ENCODE assay signal across 8 mouse cellular contexts in the genomic region with DNA sequence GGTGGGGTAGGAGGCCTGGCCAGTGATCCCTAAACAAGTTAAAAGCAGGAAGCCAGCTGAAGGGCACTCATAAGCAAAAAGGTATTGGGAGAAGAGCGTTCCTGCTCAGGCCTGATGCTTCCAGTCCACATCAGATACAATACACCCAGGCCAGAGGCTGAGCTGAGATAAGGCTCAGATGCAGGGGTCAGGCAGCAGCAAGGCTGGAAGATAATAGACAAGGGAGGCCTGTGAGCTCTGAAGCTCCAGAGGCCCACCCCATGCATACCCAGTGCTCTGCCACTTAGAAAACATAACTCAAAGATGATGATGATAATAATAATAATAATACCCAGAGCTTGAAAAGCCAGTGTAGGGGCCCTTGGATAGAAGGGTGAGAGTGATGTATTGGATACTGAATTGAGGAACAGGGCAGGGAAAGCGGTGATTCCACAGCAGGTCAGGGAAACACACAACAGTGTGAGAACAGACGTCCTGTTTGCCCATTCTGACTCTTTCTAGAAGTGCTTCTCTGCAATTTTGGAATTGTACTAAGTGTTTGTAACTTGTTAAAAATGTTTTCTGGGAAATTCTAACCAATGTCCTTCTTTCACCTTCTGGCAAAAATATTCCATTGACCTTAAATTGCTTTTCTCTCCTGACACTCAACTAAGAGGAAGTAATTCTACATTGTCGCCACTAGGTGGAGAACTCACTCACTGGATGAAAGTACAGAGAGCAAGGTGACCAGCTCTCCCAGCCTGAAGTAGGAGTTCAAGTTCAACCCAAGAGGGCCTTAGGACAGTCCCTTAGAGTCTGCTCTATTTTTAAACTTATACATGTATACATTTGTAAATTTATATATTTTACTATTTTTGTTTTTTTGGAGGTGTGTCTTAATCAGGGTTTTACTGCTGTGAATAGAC. TPM values are rescaled to one million over a fixed set of nuclear protein-coding genes. Genes with fewer than 3 reads are reported as not detected.
DNase-seq lines count a peak whose midpoint lies in the region; ATAC-seq lines count a peak whose summit lies in the region.

No protein-coding gene starts in this region.

- no peaks in the 10 kb centered on the region for H3K4me1 ChIP-seq in forebrain, embryonic 10.5 days
- H3K4me1 ChIP-seq in forebrain, embryonic 12.5 days, result no peaks in the 10 kb centered on the region

- H3K9ac ChIP-seq in forebrain, embryonic 12.5 days, result no peak overlapping the region

- no peak for ATAC-seq in forebrain, embryonic 12.5 days (ENCODE audit: low FRiP score)
- ATAC-seq in erythroid progenitor cell, adult 5-6 weeks (replicated peaks; ENCODE audit: low FRiP score, poor library complexity, severe bottlenecking), result peak; percentile 97

- H3K4me2 ChIP-seq in forebrain, embryonic 12.5 days, result no peak overlapping the region

- peak overlapping the region; percentile 25; the same call in 1 of the 2 replicates for H3K27ac ChIP-seq in forebrain, embryonic 10.5 days
- no peak overlapping the region for H3K27ac ChIP-seq in forebrain, embryonic 12.5 days

- no peaks in the 10 kb centered on the region; the same call in 1 of the 2 replicates for H3K9me3 ChIP-seq in forebrain, embryonic 10.5 days
- no peaks in the 10 kb centered on the region for H3K9me3 ChIP-seq in forebrain, embryonic 12.5 days

- no peaks in the 10 kb centered on the region for H3K27me3 ChIP-seq in forebrain, embryonic 10.5 days (ENCODE audit: poor library complexity, severe bottlenecking)
- H3K27me3 ChIP-seq in forebrain, embryonic 12.5 days, result no peaks in the 10 kb centered on the region

- WGBS in forebrain, embryonic 10.5 days, result 73% methylated on average over 4 of the region's 4 CpGs
- 69% methylated on average over 4 of the region's 4 CpGs for WGBS in forebrain, embryonic 12.5 days

- no peak for DNase-seq in forebrain, embryonic 10.5 days (ENCODE audit: extremely low spot score, low spot score)
- DNase-seq in right cerebral cortex, adult 18-20 months, result peak; percentile 15
- no peak for DNase-seq in right cerebral cortex, postnatal 10 days (ENCODE audit: low spot score in 2 of 2)
- DNase-seq in lung, postnatal 14 days, result peak; percentile 24
- DNase-seq in Muller cell, postnatal 12 days (ENCODE audit: inconsistent ontology term), result no peak
- DNase-seq in testis, postnatal 10 days (ENCODE audit: low spot score), result no peak

- no peaks in the 10 kb centered on the region for H3K36me3 ChIP-seq in forebrain, embryonic 10.5 days (replicated peaks)
- H3K36me3 ChIP-seq in forebrain, embryonic 12.5 days (replicated peaks), result no peaks in the 10 kb centered on the region

- H3K4me3 ChIP-seq in forebrain, embryonic 10.5 days, result no peak overlapping the region
- H3K4me3 ChIP-seq in forebrain, embryonic 12.5 days (replicated peaks), result no peak overlapping the region

RNA-seq across cellular contexts. Expression of a gene that starts 14.2 kb away (rescaled TPM):
- 2.5 and 3.2 TPM in 2 replicates for polyA plus RNA-seq in forebrain, embryonic 10.5 days (2016; fragmentation: Nextera tagmentation; extraction: Ambion mirVana)
- 0.88 and 1.00 TPM in 2 replicates for polyA plus RNA-seq in forebrain, embryonic 12.5 days (2016; fragmentation: Nextera tagmentation; extraction: Ambion mirVana)
- total RNA-seq in erythroid progenitor cell, adult 5-6 weeks (2015; ENCODE audit: low replicate concordance), result 32.4 and 58.3 TPM in 2 replicates
- total RNA-seq in erythroid progenitor cell, adult 5-6 weeks (2017; ENCODE audit: low replicate concordance), result 11.4 and 18.4 TPM in 2 replicates

RNA-seq across cellular contexts. Expression of a gene that starts 33.0 kb away (rescaled TPM):
- 0.84 TPM in 2 replicates for polyA plus RNA-seq in forebrain, embryonic 10.5 days (2016; fragmentation: Nextera tagmentation; extraction: Ambion mirVana)
- polyA plus RNA-seq in forebrain, embryonic 12.5 days (2016; fragmentation: Nextera tagmentation; extraction: Ambion mirVana), result 1.6 and 2.0 TPM in 2 replicates
- total RNA-seq in erythroid progenitor cell, adult 5-6 weeks (2015; ENCODE audit: low replicate concordance), result not detected in 2 replicates
- total RNA-seq in erythroid progenitor cell, adult 5-6 weeks (2017; ENCODE audit: low replicate concordance), result 0.08 TPM in 1 of 2 replicates, not detected in the other

RNA-seq across cellular contexts. Expression of a gene that starts 48.3 kb away (rescaled TPM):
- polyA plus RNA-seq in forebrain, embryonic 10.5 days (2016; fragmentation: Nextera tagmentation; extraction: Ambion mirVana), result 4.6 and 6.6 TPM in 2 replicates
- polyA plus RNA-seq in forebrain, embryonic 12.5 days (2016; fragmentation: Nextera tagmentation; extraction: Ambion mirVana), result 7.7 and 9.2 TPM in 2 replicates
- total RNA-seq in erythroid progenitor cell, adult 5-6 weeks (2015; ENCODE audit: low replicate concordance), result 172 and 177 TPM in 2 replicates
- 129 and 134 TPM in 2 replicates for total RNA-seq in erythroid progenitor cell, adult 5-6 weeks (2017; ENCODE audit: low replicate concordance)

Comparison
In these comparisons a context has a peak if more than half of its experiments do, and no peak if none do; other contexts are left out.
1. DNase-seq: peak in right cerebral cortex, adult 18-20 months (single experiment) and lung, postnatal 14 days (single experiment); none in forebrain, embryonic 10.5 days (single experiment), right cerebral cortex, postnatal 10 days (0 of 2), Muller cell, postnatal 12 days (single experiment) and testis, postnatal 10 days (single experiment).